Mouse (Mus musculus) erythroblast, adult 5-6 weeks (primary cell): ENCODE data around the gene Prcp. TPM values are rescaled to one million over a fixed set of nuclear protein-coding genes. Genes with fewer than 3 reads are reported as not detected.

ENCODE experiments used
- ATAC-seq: replicated peaks from 2 replicates; pipeline ENCODE4 v1.8.0; 2016; ENCODE audit warnings: moderate number of reproducible peaks, mild to moderate bottlenecking, moderate TSS enrichment, inconsistent platforms; ENCODE audit not compliant: poor library complexity, low FRiP score, severe bottlenecking
- total RNA-seq, 2 experiments: library from RNA; stranded (forward) in 1 of 2; stranded (reverse) in 1 of 2; fragments of 150-400 nt in 1 of 2; fragments of 200-764, 138-1000 nt in 1 of 2; gene quantifications; 2 replicates each; pipeline versions ENCODE4 v1.2.3 to v1.2.4; 2015 to 2017; ENCODE audit warnings: low replicate concordance in 2 of 2

Prcp gene
- 37.5 and 37.6 TPM in 2 replicates for total RNA-seq (2015; ENCODE audit: low replicate concordance)
- total RNA-seq (2017; ENCODE audit: low replicate concordance): 9.6 and 22.8 TPM in 2 replicates

DNA sequence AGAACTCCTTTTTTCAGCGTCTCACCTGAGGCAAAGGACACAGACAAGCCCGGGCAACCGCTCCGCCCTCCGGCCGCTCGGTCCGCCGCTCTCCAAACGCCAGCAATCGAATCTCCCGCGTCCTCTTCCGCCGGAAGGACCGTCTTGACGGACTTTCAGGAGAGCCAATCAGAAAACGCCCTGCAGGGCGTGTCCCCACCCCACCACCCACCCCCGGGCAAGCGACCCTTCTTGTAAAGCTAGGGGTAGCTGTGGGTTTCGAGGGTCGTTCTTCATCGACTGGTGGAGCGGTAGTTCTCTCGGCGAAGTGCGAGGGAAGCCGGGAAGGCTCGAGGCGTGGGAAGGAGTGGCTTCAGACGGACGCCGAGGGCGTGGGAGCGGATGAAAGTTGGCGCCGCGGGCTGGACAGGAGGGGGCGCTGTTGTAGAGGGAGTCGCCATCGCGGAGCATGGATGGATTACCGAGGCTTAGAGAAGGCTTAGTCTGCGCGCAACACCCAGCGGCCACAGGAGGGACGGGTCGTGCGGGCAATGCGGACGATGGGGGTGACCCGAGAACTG is at the start of gene Prcp, which contains the start of gene Ddias:
TSS of gene Prcp (plus strand) at position 355 of the 560 bp plus-strand sequence.
TSS of gene Ddias (minus strand) at position 132 of the 560 bp plus-strand sequence.
- peak; percentile 74 for ATAC-seq

DNA sequence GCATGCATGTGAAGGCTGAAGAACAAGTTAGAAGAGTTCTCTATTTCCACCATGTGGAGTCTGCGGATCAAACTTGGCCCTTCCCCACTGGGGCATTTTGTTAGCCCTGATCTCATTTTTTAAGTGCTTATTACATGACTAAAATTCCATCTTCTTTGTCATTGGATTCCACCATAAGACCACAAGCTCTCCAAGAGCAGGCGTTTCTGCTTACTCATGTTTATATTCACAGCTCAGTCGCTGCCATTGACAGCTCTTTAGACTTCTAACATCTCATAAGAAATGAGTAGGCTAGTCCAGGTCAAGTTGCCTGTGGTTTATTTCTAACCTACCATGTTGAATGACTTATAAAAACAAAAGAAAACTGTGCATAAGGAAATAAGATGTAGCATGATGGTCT is 48.0 kb upstream of the Prcp start:
- ATAC-seq: no peak

DNA sequence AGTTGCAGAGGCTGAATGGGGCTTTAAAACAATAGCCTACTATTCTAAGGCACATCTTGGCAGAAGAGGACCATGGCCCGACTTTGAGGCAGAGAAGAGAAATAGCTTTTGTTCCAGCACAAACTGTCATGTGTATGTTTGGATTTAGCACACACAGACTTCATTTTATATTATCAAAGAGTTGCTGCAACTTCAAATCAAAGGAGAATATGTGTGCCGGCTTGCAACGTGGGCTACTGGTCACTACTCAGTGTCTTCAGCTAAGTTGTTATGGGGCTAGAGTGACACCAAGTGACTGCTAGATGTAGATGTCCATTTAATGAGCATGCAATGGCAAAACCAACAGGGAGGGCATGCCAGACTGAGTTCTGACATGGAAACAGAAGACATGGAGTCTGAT is 46.3 kb upstream of the Prcp start:
- ATAC-seq: no peak

DNA sequence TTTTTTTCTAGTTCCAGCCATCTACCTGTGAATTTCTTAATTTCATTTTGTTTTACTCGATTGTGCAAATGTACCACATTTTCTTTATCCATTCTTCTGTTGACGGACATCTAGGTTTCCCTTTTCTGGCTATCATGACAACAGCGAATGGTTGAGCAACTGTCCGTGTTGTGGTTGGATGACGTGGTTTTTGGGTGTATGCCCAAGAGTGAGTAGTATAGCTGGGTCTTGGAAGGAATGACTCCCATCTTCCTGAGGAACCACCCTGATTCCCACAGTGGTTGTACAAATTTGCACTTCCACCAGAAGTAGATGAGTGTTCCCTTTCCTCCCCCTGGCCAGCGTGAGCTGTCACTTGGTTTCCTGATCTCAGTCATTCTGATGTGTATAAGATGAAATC is 41.9 kb upstream of the Prcp start:
- no peak for ATAC-seq

DNA sequence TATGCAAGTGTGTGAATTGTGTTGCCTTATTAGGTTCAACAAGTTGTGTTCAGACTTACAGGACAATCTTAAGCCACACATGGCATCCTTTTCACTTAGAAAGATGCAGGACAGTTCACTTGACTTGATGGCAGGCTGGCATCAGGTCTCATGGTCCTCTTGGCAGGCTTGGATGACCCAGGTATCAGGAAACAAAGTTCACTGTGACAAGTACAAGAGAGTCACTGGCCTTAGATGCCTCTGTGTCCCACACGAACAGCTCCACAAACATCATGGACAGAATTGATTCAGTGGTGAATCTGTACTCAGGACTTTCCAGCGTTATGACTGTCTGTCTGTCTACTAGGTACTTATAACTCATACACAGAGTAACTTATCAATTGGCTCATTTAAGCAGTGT is 39.9 kb upstream of the Prcp start:
- no peak for ATAC-seq

DNA sequence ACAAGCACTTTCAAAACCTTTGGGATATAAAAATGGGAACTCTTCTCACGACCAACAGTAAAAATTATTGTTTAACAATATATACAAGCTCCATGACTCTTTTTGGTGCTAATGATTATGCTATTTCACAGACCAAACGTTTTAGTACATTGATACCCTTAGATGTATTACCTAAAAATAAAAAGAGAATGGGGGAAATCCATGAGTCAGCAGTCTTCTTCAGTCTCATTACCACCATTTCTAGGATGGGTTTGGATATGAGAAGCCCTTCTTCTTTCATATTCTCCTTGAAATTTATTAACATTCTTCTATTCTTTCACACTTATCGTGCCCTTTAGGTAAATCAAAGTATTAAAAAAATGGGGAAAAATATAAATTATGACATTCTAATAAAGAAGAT is 37.8 kb upstream of the Prcp start:
- no peak for ATAC-seq

DNA sequence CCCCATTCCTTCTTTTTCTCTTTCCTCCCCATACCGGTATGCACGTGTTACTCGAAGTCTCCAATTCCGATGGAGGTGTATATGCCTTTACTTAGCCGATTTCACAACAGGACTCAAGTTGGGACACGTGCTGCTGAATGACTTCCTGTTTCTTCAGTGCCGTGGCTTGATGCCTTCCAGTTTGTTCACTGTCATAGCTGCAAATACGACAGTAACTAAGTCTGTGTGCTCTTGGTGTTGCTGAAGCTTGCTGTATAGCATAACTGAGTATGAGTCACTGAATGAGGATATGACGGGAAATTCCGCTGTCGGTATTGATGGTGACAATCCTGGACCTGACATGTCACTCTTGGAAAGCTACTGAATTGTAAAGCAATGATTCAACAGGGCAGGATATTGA is 37.0 kb upstream of the Prcp start:
- no peak for ATAC-seq

DNA sequence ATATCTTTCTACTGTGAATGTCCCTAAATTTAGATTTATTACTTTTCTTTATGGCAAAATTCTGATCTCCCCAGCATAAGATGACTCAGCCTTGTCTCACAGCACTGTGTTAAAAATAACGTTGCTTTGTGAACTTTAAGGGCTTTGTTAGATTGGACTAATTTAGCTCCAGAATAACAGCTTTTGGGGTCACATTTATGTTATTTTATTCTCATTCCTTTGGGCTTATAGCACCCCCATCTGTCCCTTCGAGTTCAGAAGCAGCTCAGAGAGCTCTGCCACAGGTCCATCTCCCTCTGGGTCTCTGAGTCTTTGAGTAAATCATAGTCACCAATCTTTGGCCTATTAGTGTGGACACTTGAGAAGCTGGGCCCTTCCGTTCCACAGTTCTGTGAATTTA is 36.4 kb upstream of the Prcp start:
- ATAC-seq: no peak

DNA sequence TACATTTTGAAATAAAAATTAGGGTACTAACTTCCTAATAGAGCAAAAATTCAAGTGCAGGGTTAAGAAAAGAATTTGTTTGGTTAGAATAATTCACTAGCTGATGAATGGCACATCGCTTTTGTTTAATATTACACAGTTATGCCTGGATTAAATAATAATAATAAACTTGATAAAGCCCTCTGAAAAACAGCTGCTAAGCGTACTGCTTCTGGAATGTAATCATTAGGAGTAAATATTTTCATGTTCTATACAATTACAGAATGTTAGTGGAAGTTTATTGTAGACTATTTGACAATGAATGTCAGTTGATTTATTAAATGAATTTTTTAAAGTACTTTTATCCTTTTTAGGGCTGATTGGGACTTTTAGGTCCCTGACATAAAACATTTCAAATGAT is 32.0 kb upstream of the Prcp start:
- ATAC-seq: no peak

DNA sequence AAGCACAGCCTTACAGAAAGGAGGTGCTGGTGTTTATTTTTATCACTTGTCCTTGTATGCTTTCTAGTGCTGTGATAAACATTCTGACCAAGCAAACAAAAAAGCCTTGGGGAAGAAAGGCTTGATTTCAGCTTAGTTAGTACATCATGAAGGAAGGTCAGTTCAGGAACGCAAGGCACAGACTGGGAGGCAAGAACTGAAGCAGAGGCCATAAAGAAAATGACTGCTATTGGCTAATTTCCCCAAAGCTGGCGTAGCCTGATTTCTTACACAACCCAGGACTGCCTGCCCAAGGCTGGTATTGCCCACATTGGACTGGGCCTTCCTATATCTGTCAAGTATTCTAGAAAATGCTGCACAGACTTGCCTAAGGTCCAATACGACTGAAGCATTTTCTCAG is 26.0 kb upstream of the Prcp start:
- no peak for ATAC-seq

DNA sequence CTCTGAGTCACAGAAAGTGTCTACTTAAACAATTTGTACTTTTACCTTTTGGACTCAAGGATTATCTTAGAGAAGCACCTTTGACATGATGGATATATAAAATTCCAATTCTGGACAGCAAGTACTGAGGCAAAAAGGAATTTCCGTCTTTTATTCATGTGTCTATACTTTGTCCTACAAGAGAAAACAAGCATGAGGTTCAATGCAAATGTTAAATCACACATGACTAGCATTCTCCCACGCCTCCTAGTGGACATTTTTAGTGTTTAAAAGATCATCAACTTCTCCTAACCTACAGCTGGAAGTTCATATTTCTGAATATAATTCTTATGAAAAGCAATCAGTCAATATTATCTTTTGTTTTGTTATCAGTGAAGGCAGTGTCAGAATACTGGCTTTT is 7.7 kb upstream of the Prcp start:
- ATAC-seq: 0 out of 2 replicates have a peak, but pooled peaks have one; percentile 63

DNA sequence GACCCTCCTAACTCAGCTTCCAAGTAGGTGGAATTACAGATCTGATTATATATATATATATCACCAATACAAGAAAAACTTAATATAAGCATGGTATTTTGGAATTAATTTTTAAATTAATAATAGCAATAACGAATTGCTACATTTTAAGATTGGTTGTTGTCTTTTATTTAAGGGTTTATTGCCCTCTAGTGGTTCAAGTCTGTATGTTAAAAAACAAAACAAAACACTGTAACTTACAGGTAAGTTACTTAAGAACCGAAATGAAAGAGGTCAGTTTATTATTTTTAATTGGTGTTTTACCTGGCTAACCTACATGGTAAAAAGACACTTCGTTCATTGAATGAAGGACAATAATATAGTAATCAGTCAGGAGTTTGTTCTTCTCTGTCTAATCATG is 4.1 kb upstream of the Prcp start:
- ATAC-seq: no peak

DNA sequence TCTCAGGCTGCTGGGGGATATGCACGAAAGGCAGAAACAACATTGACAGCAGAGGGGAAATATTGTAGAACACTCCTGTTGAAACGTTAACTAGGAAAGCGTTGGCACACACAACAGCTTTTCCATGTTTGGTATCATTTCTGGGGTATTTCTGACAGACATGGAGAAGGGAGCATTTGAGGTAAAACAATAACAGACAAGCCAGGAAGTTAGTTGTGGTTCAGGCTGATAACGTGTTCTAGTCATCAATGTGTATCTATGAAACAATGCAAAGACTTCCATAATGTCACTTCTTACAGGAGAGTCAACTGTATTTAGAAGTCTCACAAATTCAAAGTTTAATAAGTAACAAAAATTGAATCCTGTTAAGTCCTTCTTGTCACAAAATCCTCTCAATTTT is 2.7 kb upstream of the Prcp start:
- no peak for ATAC-seq

DNA sequence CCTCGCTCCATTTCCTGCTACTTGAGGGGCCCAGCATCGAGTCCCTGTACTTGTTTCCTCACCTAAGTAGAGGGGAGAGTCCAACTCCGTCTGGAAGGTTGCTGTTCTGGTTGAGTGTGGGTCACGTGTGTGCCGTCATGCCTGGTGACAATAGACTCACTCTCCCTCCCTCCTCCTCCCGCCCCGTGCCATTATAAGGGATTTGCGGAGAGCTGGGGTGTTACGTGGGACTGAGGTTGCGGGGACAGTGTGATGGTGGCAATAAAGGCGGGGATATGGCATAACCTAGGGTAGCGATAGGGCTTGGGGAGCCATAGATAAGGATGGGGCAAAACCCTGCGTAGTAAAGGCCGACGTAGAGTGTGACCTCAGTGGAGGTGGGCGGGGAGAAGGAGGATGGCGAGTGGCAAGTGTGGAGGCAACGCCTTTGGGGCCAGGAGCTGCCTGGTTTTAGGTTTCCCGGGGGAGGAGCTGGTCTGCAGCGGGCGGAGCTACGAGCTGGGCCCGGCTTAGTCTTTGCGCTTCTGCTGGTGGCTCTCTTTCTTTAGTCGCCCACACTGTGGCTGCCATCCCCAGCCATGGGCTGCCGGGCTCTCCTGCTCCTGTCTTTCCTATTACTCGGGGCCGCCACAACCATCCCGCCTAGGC is 615 bp downstream of the Prcp start:
- ATAC-seq: peak; percentile 82

DNA sequence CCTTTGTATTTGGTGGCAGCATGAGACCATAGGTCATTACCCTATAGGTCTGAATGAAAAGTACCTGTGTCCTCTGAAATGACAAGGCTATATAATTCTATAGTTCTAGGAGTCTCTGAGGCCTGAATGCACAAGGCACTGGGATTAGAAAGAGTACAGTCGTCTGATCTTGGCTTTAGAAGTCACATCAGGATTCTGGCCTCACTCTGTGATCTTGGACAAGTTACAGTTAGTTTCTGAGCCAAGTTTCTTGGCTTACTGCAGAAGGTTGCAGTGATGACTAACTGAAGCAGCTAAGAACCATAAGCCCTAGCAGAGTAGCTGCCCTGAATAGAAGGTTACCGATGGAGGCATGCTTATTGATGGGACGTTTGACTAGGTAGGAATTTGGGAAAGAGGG is 1.8 kb downstream of the Prcp start:
- ATAC-seq: no peak

DNA sequence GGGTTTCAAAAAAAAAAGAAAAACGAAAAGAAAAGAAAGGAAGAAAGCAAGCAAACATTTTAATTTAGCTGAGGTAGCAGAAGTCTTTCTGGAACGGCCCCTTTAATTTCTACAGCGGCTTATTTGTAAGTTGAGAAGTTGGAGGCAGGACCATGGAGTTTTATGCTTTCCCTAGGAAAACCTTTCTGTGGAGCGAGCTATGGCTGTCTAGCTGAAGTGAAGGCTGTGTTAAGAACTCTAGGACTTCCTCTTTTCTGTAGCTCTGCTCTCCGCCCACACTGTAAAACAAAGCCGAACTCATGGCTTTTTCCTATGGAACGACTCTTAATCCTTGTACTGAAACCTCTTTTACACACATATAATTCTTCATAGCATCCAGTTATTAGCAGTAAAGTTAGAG is 2.3 kb downstream of the Prcp start:
- ATAC-seq: no peak

DNA sequence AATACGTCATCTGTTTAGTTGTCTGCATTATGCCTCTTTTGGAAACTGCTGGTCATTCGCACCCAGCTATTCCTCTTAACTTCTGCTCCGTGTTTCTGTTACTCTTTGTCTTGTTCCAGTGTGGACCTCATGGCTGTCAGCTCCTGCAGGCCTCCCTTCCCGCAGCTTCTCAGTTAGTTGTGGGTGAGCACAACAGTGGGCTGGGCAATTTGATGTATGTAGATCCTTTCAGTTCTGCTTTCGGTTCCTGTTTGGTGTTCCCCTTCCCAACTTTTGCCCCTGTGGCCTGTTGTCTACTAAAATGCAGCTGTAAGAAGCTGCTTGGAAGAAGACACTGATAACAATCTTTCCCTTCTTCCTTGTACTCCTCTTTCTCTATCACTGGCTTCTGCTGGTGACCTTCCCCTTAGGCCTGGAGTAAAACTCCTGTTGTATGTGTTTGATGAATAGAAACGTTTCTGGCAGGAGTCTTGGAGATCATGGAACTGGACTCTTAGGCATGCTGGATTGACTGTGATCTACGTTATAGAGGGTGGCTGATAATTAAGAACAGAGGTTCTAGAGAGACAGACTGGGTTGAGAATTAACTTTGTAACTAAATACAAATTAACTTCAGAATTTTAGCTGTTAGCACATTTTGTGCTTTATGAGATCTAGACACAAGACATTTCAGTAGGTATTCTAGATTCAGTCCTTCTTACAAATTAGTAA is 4.5 kb downstream of the Prcp start:
- no peak for ATAC-seq

DNA sequence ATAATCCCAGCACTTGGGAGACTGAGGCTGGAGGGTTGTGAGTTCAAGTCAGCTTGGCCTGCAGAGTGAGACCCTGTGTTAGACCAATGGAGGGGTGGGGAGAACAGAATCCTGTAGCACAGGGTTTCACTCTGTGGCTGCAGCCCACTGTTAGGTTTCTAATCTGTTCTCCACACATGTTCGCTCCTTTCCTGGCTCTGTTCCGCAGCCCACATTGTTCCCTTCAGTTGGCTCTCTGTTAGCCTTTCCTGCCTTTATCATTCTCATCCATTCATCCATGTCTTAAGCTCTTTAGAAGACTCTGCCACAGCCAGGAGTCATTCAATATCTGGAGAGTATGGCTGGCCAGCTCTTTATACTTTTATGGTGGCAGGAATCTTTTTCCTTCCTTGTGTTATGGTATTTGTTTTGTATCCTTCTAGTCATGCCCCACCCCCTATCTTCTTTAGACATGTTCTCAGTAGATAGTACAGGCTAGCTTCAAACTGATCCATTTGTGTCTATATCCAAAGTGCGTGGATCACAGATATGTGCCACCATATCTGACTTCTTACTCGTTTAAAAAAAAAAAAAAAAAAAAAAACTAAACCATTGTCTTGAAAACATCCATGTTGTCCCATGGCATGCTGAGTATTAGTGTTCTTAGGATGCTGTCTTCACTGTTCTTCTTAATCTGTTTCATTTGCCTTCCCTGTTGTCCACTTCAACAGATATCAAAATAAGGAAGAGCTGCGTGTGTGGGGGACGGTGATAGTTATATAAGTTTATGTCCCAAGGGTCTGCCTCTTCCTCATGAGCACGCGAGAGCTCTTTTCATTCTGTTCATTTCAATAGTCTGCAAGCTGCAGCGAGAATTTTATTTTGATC is 9.8 kb downstream of the Prcp start:
- peak; percentile 47; the same call in 1 of the 2 replicates for ATAC-seq

DNA sequence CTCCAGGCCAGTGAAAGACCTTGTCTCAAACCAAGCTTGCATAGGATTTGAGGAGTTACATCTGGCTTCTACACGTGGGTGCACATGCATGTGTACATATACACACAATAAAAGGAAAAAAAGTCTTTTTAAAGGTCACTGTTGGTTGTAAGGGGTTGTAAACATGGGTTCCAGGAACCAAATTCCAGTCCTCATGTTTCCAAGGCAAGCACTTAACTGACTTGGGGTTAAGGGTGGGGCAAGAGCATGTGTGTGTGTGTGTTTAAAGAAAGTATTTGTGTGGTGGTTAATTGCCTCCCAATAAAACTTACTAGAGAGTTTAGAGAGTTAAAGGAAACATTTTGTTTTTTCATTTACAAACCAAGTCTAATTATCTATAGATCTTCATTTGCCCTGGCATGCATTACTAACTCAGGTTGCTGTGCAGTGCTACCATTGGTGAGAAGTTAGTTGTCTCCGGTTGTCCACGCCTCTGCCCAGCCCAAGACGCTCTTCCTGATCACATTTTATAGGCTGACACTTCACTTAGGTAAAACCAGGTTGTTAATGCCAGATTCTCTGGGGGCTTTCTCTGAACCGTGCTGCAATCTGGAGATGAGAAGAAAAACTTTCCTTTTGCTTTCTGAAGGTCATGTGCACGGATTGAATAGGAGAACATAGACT is 10.9 kb downstream of the Prcp start:
- no peak for ATAC-seq

DNA sequence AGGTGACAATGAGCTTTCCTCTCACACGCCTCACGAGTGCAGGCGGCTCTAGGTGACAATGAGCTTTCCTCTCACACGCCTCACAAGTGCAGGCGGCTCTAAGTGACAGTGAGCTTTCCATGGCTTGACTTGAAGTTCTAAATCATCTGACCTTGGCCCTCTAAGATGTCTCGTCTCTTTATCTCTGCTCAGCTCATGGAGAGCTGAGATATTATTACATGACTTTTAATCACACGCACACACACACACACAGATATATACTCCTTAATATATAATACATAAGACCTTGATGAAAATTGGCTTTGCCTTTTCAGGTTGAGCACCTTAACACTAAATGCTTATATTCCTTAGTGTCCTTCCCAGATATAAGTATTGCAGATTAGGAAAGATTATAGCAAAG is 12.5 kb downstream of the Prcp start:
- ATAC-seq: peak; percentile 63
